Mouse (Mus musculus) CH12.LX (cell line): ENCODE results near the gene Gm21190. TPM values are rescaled to one million over a fixed set of nuclear protein-coding genes. Genes with fewer than 3 reads are reported as not detected.
A peak's percentile ranks its signal among the peaks of the same experiment; 100 is the strongest.
"Not testable (repeated sequence)": the region's sequence is repeated elsewhere in the genome, so short reads cannot be mapped to it uniquely, and the experiment has no call there.

Experiments
- DNase-seq: peaks from one replicate; pipeline ENCODE4 v3.0.0-alpha.2; 2013; ENCODE audit errors: extremely low read depth
- H3K27ac ChIP-seq: 2 replicates; pipeline ENCODE4 v1.5.1; 2012; ENCODE audit warnings: low read depth, mild to moderate bottlenecking, control low read depth, moderate library complexity; ENCODE audit not compliant: insufficient read depth
- H3K27me3 ChIP-seq: replicated peaks from 2 replicates; pipeline ENCODE3; 2012; ENCODE audit warnings: inconsistent platforms
- H3K36me3 ChIP-seq, 2 experiments: replicated peaks in 1 of 2; 2 replicates each; pipeline versions ENCODE3 to v1.6.1; 2012; ENCODE audit warnings: inconsistent platforms in 1 of 2, low read length in 1 of 2, mild to moderate bottlenecking in 1 of 2, mixed read lengths in 1 of 2, moderate library complexity in 1 of 2; ENCODE audit not compliant: control insufficient read depth in 1 of 2, insufficient read depth in 1 of 2
- H3K4me1 ChIP-seq, 2 experiments: 2 replicates each; pipeline ENCODE4 v1.6.1; 2012; ENCODE audit warnings: inconsistent platforms in 1 of 2, moderate library complexity in 1 of 2; ENCODE audit not compliant: insufficient read depth in 2 of 2, control insufficient read depth in 1 of 2
- H3K4me2 ChIP-seq: 2 replicates; pipeline ENCODE4 v1.6.1; 2012; ENCODE audit warnings: low read depth, mild to moderate bottlenecking, control low read depth; ENCODE audit not compliant: poor library complexity, insufficient read depth, severe bottlenecking
- H3K4me3 ChIP-seq, 3 experiments: fragments of 150-350 bp in 1 of 3; sonication (generic) in 1 of 3; replicated peaks in 1 of 3; 2 replicates each; pipeline versions ENCODE3 to v1.5.1; 2011 to 2012; ENCODE audit warnings: low read depth in 2 of 3, low read length in 2 of 3, mild to moderate bottlenecking in 2 of 3, moderate library complexity in 2 of 3, control low read depth in 1 of 3, improper control_type of control experiment in 1 of 3, inconsistent platforms in 1 of 3, mixed read lengths in 1 of 3; ENCODE audit not compliant: poor library complexity in 1 of 3
- H3K79me2 ChIP-seq: replicated peaks from 2 replicates; pipeline ENCODE4 v1.6.1; 2012; ENCODE audit warnings: mild to moderate bottlenecking, moderate library complexity; ENCODE audit not compliant: control insufficient read depth, poor library complexity, insufficient read depth, severe bottlenecking; ENCODE audit errors: extremely low read depth
- H3K9ac ChIP-seq: 2 replicates; pipeline ENCODE4 v1.6.1; 2012; ENCODE audit warnings: low read depth, mild to moderate bottlenecking, control low read depth, moderate library complexity; ENCODE audit not compliant: insufficient read depth
- H3K9me3 ChIP-seq: replicated peaks from 2 replicates; pipeline ENCODE3; 2012; ENCODE audit warnings: low read length, inconsistent platforms, mixed read lengths
- BHLHE40 ChIP-seq: IDR thresholded peaks from 2 replicates; pipeline ENCODE4 v1.6.1; 2011; ENCODE audit warnings: mild to moderate bottlenecking, low read depth, low read length, improper control_type of control experiment
- EP300 ChIP-seq: IDR thresholded peaks from 2 replicates; pipeline ENCODE4 v1.6.1; 2011; ENCODE audit warnings: low read length, improper control_type of control experiment
- ETS1 ChIP-seq: conservative IDR thresholded peaks from 2 replicates; pipeline ENCODE4 v1.6.1; 2012; ENCODE audit warnings: low read depth, mild to moderate bottlenecking, inconsistent platforms, low read length, improper control_type of control experiment, moderate library complexity
- JUN ChIP-seq: IDR thresholded peaks from 2 replicates; pipeline ENCODE4 v1.6.1; 2011; ENCODE audit warnings: low read depth, mild to moderate bottlenecking, low read length, improper control_type of control experiment, moderate library complexity; ENCODE audit not compliant: insufficient read depth
- JUND ChIP-seq: conservative IDR thresholded peaks from 2 replicates; pipeline ENCODE4 v1.6.1; 2011; ENCODE audit warnings: low read depth, low read length, improper control_type of control experiment
- MAFK ChIP-seq: IDR thresholded peaks from 2 replicates; pipeline ENCODE4 v1.6.1; 2011; ENCODE audit warnings: low read length, improper control_type of control experiment; ENCODE audit not compliant: insufficient replicate concordance
- MEF2A ChIP-seq: IDR thresholded peaks from 2 replicates; pipeline ENCODE4 v1.6.1; 2014; ENCODE audit warnings: low read depth, mild to moderate bottlenecking, inconsistent platforms, low read length, improper control_type of control experiment, borderline replicate concordance
- ZNF384 ChIP-seq: IDR thresholded peaks from 2 replicates; pipeline ENCODE4 v1.6.1; 2012; ENCODE audit warnings: low read depth, low read length, improper control_type of control experiment, inconsistent platforms
- dilution Hi-C: fragments of 300-500 bp; cut with MboI; formaldehyde crosslinking; loops from 2 replicates; pipeline ENCODE4 v1.14.3; 2020; ENCODE audit warnings: low sequenced_read_pairs; ENCODE audit not compliant: extremely low pct_unique_long_range_greater_than_20kb, extremely low pct_ligation_motif_present
- in situ Hi-C: fragments of 300-500 bp; cut with MboI; formaldehyde crosslinking; loops from 3 replicates; pipeline ENCODE4 v1.14.3; 2019; ENCODE audit warnings: low sequenced_read_pairs, low pct_ligation_motif_present, low pct_unique_long_range_greater_than_20kb, mixed read lengths
- polyA plus RNA-seq: library from polyadenylated mRNA; unstranded; fragments of >175 nt; gene quantifications from 2 replicates; pipeline ENCODE4 v1.2.1, GENCODE M21; 2012; ENCODE audit warnings: low read depth; ENCODE audit not compliant: insufficient read length
- total RNA-seq, 2 experiments: library from RNA; depleted of rRNA; stranded (reverse); fragments of 300-350 nt in 1 of 2; fragments of >200 nt in 1 of 2; gene quantifications; 2 replicates each; pipeline ENCODE4 v1.2.3; 2012 to 2014

Gm21190 gene
- not detected in 2 replicates for total RNA-seq (2012; rRNA removed)
- total RNA-seq (2014; rRNA removed), result not detected in 2 replicates
- polyA plus RNA-seq, result not detected in 2 replicates

DNA sequence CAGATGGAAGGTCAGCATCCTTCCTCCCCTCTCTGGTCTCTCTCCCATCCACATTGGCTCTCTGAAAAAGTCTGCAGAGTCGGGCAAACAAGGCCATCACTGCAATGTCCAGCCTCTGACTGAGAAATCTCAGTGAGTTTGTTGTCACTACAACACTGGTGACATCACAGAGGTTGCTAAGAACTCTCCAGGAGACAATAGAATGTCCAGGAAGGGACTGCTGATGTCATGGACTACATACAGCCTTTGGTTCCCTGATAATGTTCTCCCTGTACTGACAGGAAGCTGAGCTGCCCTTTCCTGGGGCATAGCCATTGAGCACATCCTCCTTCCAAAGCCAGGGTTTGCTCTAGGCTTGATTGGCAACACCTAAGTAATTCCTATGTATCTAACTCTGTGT lies at the start of gene Gm21190:
TSS of gene Gm21190 (minus strand) at position 101 of the 400 bp plus-strand sequence.
- H3K4me2 ChIP-seq, H3K27ac ChIP-seq, H3K4me3 ChIP-seq, DNase-seq, H3K4me1 ChIP-seq, H3K27me3 ChIP-seq, dilution Hi-C loops, H3K9me3 ChIP-seq, H3K9ac ChIP-seq, in situ Hi-C loops, H3K36me3 ChIP-seq, H3K79me2 ChIP-seq: not testable (repeated sequence)

DNA sequence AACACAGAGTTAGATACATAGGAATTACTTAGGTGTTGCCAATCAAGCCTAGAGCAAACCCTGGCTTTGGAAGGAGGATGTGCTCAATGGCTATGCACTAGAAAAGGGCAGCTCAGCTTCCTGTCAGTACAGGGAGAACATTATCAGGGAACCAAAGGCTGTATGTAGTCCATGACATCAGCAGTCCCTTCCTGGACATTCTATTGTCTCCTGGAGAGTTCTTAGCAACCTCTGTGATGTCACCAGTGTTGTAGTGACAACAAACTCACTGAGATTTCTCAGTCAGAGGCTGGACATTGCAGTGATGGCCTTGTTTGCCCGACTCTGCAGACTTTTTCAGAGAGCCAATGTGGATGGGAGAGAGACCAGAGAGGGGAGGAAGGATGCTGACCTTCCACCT lies 48.0 kb upstream of the Gm21190 start, which contains the start of gene Gm21083:
TSS of gene Gm21083 (plus strand) at position 301 of the 400 bp plus-strand sequence.
- H3K27ac ChIP-seq, H3K4me3 ChIP-seq, H3K36me3 ChIP-seq, in situ Hi-C loops, H3K4me2 ChIP-seq, dilution Hi-C loops, H3K79me2 ChIP-seq, DNase-seq, H3K9me3 ChIP-seq, H3K27me3 ChIP-seq, H3K9ac ChIP-seq: not testable (repeated sequence)
- H3K4me1 ChIP-seq, result peaks cover 0 to 13% of the 10 kb centered on the region in 2 experiments; a peak in 2 of 4 replicates

DNA sequence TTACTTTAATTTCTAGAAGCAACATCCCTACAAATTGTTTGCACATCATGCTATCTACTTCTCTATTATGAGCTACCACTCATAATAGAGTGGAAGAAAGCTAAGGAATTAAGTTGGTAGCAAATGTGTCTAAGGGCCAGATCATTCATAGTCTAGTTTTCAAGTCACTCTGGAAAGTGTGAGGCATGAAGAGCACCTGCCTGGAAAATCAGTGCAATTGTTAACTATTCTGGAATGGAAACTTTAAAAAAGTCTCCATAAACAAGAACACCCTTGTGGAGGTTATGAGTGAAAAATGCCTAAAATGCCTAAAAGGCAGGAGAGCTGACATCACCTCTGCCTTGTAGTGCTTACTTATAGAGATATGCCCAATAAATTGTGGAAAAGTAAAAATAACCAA lies 44.7 kb upstream of the Gm21190 start:
- H3K79me2 ChIP-seq, in situ Hi-C loops, H3K4me2 ChIP-seq, H3K9me3 ChIP-seq, H3K9ac ChIP-seq, dilution Hi-C loops, H3K27me3 ChIP-seq, H3K4me3 ChIP-seq, H3K27ac ChIP-seq, H3K36me3 ChIP-seq: not testable (repeated sequence)
- peaks cover 0 to 13% of the 10 kb centered on the region in 2 experiments; a peak in 2 of 4 replicates for H3K4me1 ChIP-seq
- peak; percentile 62 for DNase-seq
- 0 out of 2 replicates have a peak, but pooled peaks have one; percentile 11 for TF ChIP-seq MAFK
- TF ChIP-seq JUN, result peak; percentile 56; the same call in 1 of the 2 replicates
- TF ChIP-seq BHLHE40, result peak; percentile 55
- TF ChIP-seq MEF2A, result 0 out of 2 replicates have a peak, but pooled peaks have one; percentile 43
- TF ChIP-seq JUND, result peak; percentile 73
- TF ChIP-seq EP300, result peak; percentile 83
- peak; percentile 83 for TF ChIP-seq ETS1
- peak; percentile 59; the same call in 1 of the 2 replicates for TF ChIP-seq ZNF384

DNA sequence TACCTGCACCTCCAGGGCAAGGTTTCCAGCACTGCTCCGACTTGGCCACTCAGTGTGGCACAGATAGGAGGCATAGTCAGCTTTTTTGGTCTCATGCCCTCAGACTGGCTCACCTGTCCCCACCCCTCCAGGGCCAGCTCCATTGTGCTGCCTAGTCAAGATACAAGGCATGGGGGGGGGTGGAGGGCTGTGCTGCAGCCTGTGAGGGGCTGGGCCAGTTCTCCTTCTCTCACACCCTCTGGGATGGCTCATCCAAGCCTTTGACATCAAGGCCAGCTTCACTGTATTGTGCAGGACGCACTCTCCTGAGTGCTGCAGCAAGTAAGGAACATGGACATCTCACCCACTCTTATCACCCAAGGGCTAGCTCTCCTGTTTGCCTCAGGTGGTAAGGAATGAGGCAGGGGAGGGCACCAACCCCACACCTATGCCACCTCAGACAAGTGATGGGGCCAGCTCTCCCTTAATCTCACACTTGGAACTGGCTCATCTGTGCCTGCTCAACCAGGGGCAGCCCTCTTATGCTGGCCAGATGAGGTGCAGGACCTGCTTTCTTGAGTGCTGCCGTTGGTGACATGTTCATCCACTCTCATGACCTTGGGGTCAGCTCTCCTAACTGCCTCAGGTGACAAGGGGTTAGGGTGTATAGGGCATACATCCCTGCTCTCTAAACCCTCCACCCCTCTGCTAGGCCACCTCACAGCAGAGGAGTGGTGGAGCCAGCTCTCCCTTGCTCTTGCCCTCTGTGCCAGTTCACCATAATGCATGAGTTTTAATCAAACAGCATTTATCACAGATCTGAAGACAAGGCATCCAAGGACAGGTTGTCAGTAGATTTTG lies 32.6 kb upstream of the Gm21190 start:
- H3K9ac ChIP-seq, dilution Hi-C loops, H3K79me2 ChIP-seq, in situ Hi-C loops, H3K4me1 ChIP-seq, H3K36me3 ChIP-seq, H3K4me2 ChIP-seq, H3K27ac ChIP-seq, H3K4me3 ChIP-seq, DNase-seq, H3K9me3 ChIP-seq, H3K27me3 ChIP-seq: not testable (repeated sequence)

DNA sequence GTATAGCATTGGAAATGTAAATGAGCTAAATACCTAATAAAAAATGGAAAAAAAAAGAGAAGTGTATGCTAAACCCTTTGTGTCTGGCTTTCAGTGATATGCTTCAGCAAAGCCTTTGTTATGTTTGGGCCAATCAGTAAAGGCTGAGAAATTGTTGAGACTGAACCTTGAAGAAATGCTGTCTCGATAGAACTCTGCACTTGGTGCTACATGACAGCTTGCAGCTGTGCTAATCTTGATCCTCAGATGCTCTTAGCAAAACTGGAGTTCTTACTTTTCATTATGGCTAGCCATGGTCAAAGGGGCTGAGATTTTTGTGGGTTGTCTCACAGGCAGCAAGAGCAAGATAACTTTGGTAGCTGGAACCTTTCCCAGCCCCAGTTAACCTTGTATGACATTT lies 29.6 kb upstream of the Gm21190 start:
- H3K27me3 ChIP-seq, H3K27ac ChIP-seq, H3K4me2 ChIP-seq, H3K4me1 ChIP-seq, H3K9me3 ChIP-seq, H3K9ac ChIP-seq, H3K36me3 ChIP-seq, in situ Hi-C loops, dilution Hi-C loops, H3K4me3 ChIP-seq, H3K79me2 ChIP-seq, DNase-seq: not testable (repeated sequence)
